Mouse (Mus musculus): Measurements from ENCODE around the gene Serping1.
"Not testable (repeated sequence)": the region's sequence is repeated elsewhere in the genome, so short reads cannot be mapped to it uniquely, and the experiment has no call there.

Gene Serping1

GRCm38 (mm10) chr2:84736312-84737161 lies 38.7 kb downstream of the Serping1 start:
- peak; percentile 30 for DNase-seq

- no peak for DNase-seq
These were observed 39.8 kb downstream of the Serping1 start for GRCm38 (mm10) chr2:84735346-84735920.

GRCm38 (mm10) chr2:84734919-84735318 lies 40.3 kb downstream of the Serping1 start:
- no peak for DNase-seq

- peak; percentile 55 for DNase-seq
These were observed 40.8 kb downstream of the Serping1 start for GRCm38 (mm10) chr2:84734351-84734864.

- peak; percentile 86 for DNase-seq
These were observed 41.5 kb downstream of the Serping1 start, which contains the start of gene Ypel4 for GRCm38 (mm10) chr2:84733579-84734300. Ypel4 (plus strand) TSS chr2:84734058.

- no peak for DNase-seq
These were observed 42.9 kb downstream of the Serping1 start for GRCm38 (mm10) chr2:84732394-84732793.

GRCm38 (mm10) chr2:84731206-84731605 lies 44.0 kb downstream of the Serping1 start:
- DNase-seq: no peak

- not testable (repeated sequence) for DNase-seq
These were observed 47.1 kb downstream of the Serping1 start for GRCm38 (mm10) chr2:84728191-84728590.

GRCm38 (mm10) chr2:84727172-84727858 lies 47.9 kb downstream of the Serping1 start, which contains the start of gene Clp1:
Clp1 (minus strand) TSS chr2:84727350.
- peak; percentile 94 for DNase-seq

- peak; percentile 28 for DNase-seq
These were observed 48.5 kb downstream of the Serping1 start for GRCm38 (mm10) chr2:84726716-84727115.

- DNase-seq: no peak
These were observed 49.5 kb downstream of the Serping1 start for GRCm38 (mm10) chr2:84725770-84726169.

- DNase-seq: no peak
These were observed 51.4 kb downstream of the Serping1 start for GRCm38 (mm10) chr2:84723856-84724255.

GRCm38 (mm10) chr2:84721182-84721581 lies 54.1 kb downstream of the Serping1 start:
- DNase-seq: no peak

GRCm38 (mm10) chr2:84720718-84721117 lies 54.5 kb downstream of the Serping1 start:
- DNase-seq: no peak

GRCm38 (mm10) chr2:84717357-84717756 lies 57.9 kb downstream of the Serping1 start:
- no peak for DNase-seq

- DNase-seq: no peak
These were observed 58.6 kb downstream of the Serping1 start for GRCm38 (mm10) chr2:84716423-84717355.

GRCm38 (mm10) chr2:84715562-84716361 lies 59.5 kb downstream of the Serping1 start:
- DNase-seq: peak; percentile 75
